Mouse (Mus musculus) megakaryocyte, embryonic 14.5 days (primary cell): ENCODE results near the gene Actbl2. TPM values are rescaled to one million over a fixed set of nuclear protein-coding genes. Genes with fewer than 3 reads are reported as not detected.

ENCODE experiments used
- H3K27me3 ChIP-seq: replicated peaks from 2 replicates; pipeline ENCODE3; 2012; ENCODE audit warnings: inconsistent platforms
- H3K36me3 ChIP-seq: replicated peaks from 2 replicates; pipeline ENCODE3; 2012; ENCODE audit warnings: low read length, inconsistent platforms, mixed read lengths
- H3K4me1 ChIP-seq: 2 replicates; pipeline ENCODE4 v1.6.1; 2012; ENCODE audit warnings: inconsistent platforms
- H3K4me3 ChIP-seq: replicated peaks from 2 replicates; pipeline ENCODE3; 2012; ENCODE audit warnings: moderate library complexity, mild to moderate bottlenecking, inconsistent platforms
- H3K9me3 ChIP-seq: 2 replicates; pipeline ENCODE4 v1.6.1; 2012; ENCODE audit warnings: inconsistent platforms
- FLI1 ChIP-seq: IDR thresholded peaks from 2 replicates; pipeline ENCODE4 v1.6.1; 2012; ENCODE audit warnings: low read length, inconsistent platforms, mixed read lengths
- GATA1 ChIP-seq: IDR thresholded peaks from 3 replicates; pipeline ENCODE4 v1.6.1; 2012; ENCODE audit warnings: mixed read lengths, low read length, inconsistent platforms, borderline replicate concordance
- polyA plus RNA-seq: library from polyadenylated mRNA; stranded (reverse); fragments of >175 nt; gene quantifications from 2 replicates; pipeline ENCODE4 v1.2.3, GENCODE M21; 2012; ENCODE audit warnings: low replicate concordance; ENCODE audit not compliant: insufficient read depth

Gene Actbl2
- not detected in 2 replicates for polyA plus RNA-seq

GRCm38 (mm10) chr13:111254713-111255112, at the start of gene Actbl2:
Actbl2 (plus strand) TSS chr13:111255013.
- Histone ChIP-seq H3K4me3 (no peak within 1 kb of the TSS), H3K27me3 (peaks cover 13% of the 10 kb centered on the region), H3K36me3 (no peaks in the 10 kb centered on the region), H3K4me1 (peaks cover 19% of the 10 kb centered on the region), H3K9me3 (no peaks in the 10 kb centered on the region)
- TF ChIP-seq FLI1 = no peak
- no peak for TF ChIP-seq GATA1

GRCm38 (mm10) chr13:111210649-111211378, 44.0 kb upstream of the Actbl2 start:
- H3K4me3 ChIP-seq = no peak overlapping the region

GRCm38 (mm10) chr13:111228768-111229167, 26.0 kb upstream of the Actbl2 start:
- TF ChIP-seq GATA1 (no peak), FLI1 (no peak)
- no peaks in the 10 kb centered on the region for H3K9me3 ChIP-seq
- H3K4me3 ChIP-seq = no peak overlapping the region
- H3K36me3 ChIP-seq = no peaks in the 10 kb centered on the region
- peaks cover 10% of the 10 kb centered on the region for H3K27me3 ChIP-seq
- H3K4me1 ChIP-seq = peaks cover 10% of the 10 kb centered on the region

More at GRCm38 (mm10) chr13:111210649-111211378, 44.0 kb upstream of the Actbl2 start:
- Histone ChIP-seq H3K9me3 (no peaks in the 10 kb centered on the region), H3K4me1 (no peaks in the 10 kb centered on the region), H3K27me3 (peaks cover 3% of the 10 kb centered on the region), H3K36me3 (no peaks in the 10 kb centered on the region)
- TF ChIP-seq GATA1 = no peak
- no peak for TF ChIP-seq FLI1

- TF ChIP-seq FLI1 = no peak
- TF ChIP-seq GATA1 = no peak
- Histone ChIP-seq H3K9me3 (no peaks in the 10 kb centered on the region), H3K36me3 (no peaks in the 10 kb centered on the region), H3K27me3 (peaks cover 10% of the 10 kb centered on the region), H3K4me3 (no peak overlapping the region), H3K4me1 (peaks cover 17% of the 10 kb centered on the region)
Observed at GRCm38 (mm10) chr13:111229541-111229940, 25.3 kb upstream of the Actbl2 start.

- no peak for TF ChIP-seq GATA1
- no peak for TF ChIP-seq FLI1
- Histone ChIP-seq H3K4me1 (peaks cover 33% of the 10 kb centered on the region), H3K27me3 (peaks cover 15% of the 10 kb centered on the region)
Observed at GRCm38 (mm10) chr13:111232416-111232815, 22.4 kb upstream of the Actbl2 start.

GRCm38 (mm10) chr13:111233356-111233755, 21.5 kb upstream of the Actbl2 start:
- Histone ChIP-seq H3K27me3 (peaks cover 15% of the 10 kb centered on the region), H3K36me3 (no peaks in the 10 kb centered on the region), H3K9me3 (peaks cover 4% of the 10 kb centered on the region; the same call in 1 of the 2 replicates), H3K4me3 (no peak overlapping the region), H3K4me1 (peaks cover 33% of the 10 kb centered on the region)
- TF ChIP-seq GATA1 (no peak), FLI1 (no peak)

More at GRCm38 (mm10) chr13:111232416-111232815, 22.4 kb upstream of the Actbl2 start:
- Histone ChIP-seq H3K9me3 (peaks cover 4% of the 10 kb centered on the region; the same call in 1 of the 2 replicates), H3K4me3 (no peak overlapping the region), H3K36me3 (no peaks in the 10 kb centered on the region)

- Histone ChIP-seq H3K4me3 (no peak overlapping the region), H3K9me3 (peaks cover 4% of the 10 kb centered on the region; the same call in 1 of the 2 replicates), H3K36me3 (no peaks in the 10 kb centered on the region), H3K4me1 (peaks cover 33% of the 10 kb centered on the region), H3K27me3 (peaks cover 15% of the 10 kb centered on the region)
- TF ChIP-seq GATA1 = no peak
- no peak for TF ChIP-seq FLI1
Observed at GRCm38 (mm10) chr13:111234573-111234972, 20.2 kb upstream of the Actbl2 start.

- H3K36me3 ChIP-seq = no peaks in the 10 kb centered on the region
- peaks cover 15% of the 10 kb centered on the region for H3K27me3 ChIP-seq
- no peak overlapping the region for H3K4me3 ChIP-seq
- H3K4me1 ChIP-seq = peaks cover 33% of the 10 kb centered on the region
- no peak for TF ChIP-seq FLI1
- TF ChIP-seq GATA1 = no peak
- peaks cover 9% of the 10 kb centered on the region; the same call in 1 of the 2 replicates for H3K9me3 ChIP-seq
Observed at GRCm38 (mm10) chr13:111235719-111236166, 19.1 kb upstream of the Actbl2 start.

GRCm38 (mm10) chr13:111236461-111236864, 18.4 kb upstream of the Actbl2 start:
- TF ChIP-seq FLI1 = no peak
- TF ChIP-seq GATA1 = no peak
- H3K4me3 ChIP-seq = no peak overlapping the region

GRCm38 (mm10) chr13:111237296-111237695, 17.5 kb upstream of the Actbl2 start:
- H3K9me3 ChIP-seq = peaks cover 9% of the 10 kb centered on the region; the same call in 1 of the 2 replicates
- no peaks in the 10 kb centered on the region for H3K36me3 ChIP-seq
- H3K4me3 ChIP-seq = no peak overlapping the region
- no peak for TF ChIP-seq GATA1
- no peak for TF ChIP-seq FLI1
- peaks cover 6% of the 10 kb centered on the region for H3K27me3 ChIP-seq
- H3K4me1 ChIP-seq = peaks cover 33% of the 10 kb centered on the region

More at GRCm38 (mm10) chr13:111236461-111236864, 18.4 kb upstream of the Actbl2 start:
- peaks cover 9% of the 10 kb centered on the region; the same call in 1 of the 2 replicates for H3K9me3 ChIP-seq
- H3K27me3 ChIP-seq = peaks cover 12% of the 10 kb centered on the region
- H3K4me1 ChIP-seq = peaks cover 33% of the 10 kb centered on the region
- H3K36me3 ChIP-seq = no peaks in the 10 kb centered on the region
